Mouse (Mus musculus): ENCODE results near the gene Gzmn. TPM values are rescaled to one million over a fixed set of nuclear protein-coding genes. Genes with fewer than 3 reads are reported as not detected.
"Not testable (repeated sequence)": the region's sequence is repeated elsewhere in the genome, so short reads cannot be mapped to it uniquely, and the experiment has no call there.

The Gzmn gene
- total and polyA plus RNA-seq, 3 experiments = not detected

- Histone ChIP-seq H3K27me3 (replicated peaks) (peaks cover 14% of the 10 kb centered on the region), H3K9ac (ENCODE audit: insufficient read depth, low read depth) (no peak overlapping the region), H3K9me3 (replicated peaks; ENCODE audit: low read length) (no peaks in the 10 kb centered on the region), H3K4me3 (replicated peaks in 1 of 3; ENCODE audit: low read depth in 2 of 3, low read length in 2 of 3, poor library complexity in 1 of 3) (no peak overlapping the region), H3K27ac (ENCODE audit: insufficient read depth, low read depth) (no peak overlapping the region), H3K4me1 (ENCODE audit: control insufficient read depth in 1 of 2, insufficient read depth in 2 of 2) (no peaks in the 10 kb centered on the region), H3K36me3 (replicated peaks in 1 of 2; ENCODE audit: control insufficient read depth in 1 of 2, insufficient read depth in 1 of 2, low read length in 1 of 2) (no peaks in the 10 kb centered on the region), H3K79me2 (replicated peaks; ENCODE audit: control insufficient read depth, extremely low read depth, insufficient read depth, poor library complexity, severe bottlenecking) (no peaks in the 10 kb centered on the region), H3K4me2 (ENCODE audit: insufficient read depth, low read depth, poor library complexity, severe bottlenecking) (no peak overlapping the region)
- in situ Hi-C loops (cut with MboI; ENCODE audit: low pct_ligation_motif_present, low pct_unique_long_range_greater_than_20kb, low sequenced_read_pairs) (no loop called here), dilution Hi-C loops (cut with MboI; ENCODE audit: extremely low pct_ligation_motif_present, extremely low pct_unique_long_range_greater_than_20kb, low sequenced_read_pairs) (no loop called here)
- no peak for TF ChIP-seq CTCF (conservative IDR thresholded peaks at IDR 0.05 in 1 of 2, IDR thresholded peaks at IDR 0.05 in 1 of 2; ENCODE audit: low read depth in 2 of 2, low read length in 2 of 2)
- TF ChIP-seq E2F4 (IDR thresholded peaks at IDR 0.05; ENCODE audit: insufficient replicate concordance, low read depth, low read length) = no peak
- TF ChIP-seq RCOR1 (conservative IDR thresholded peaks at IDR 0.05; ENCODE audit: low read depth, low read length) = no peak
- no peak for TF ChIP-seq MAFK (IDR thresholded peaks at IDR 0.05; ENCODE audit: insufficient replicate concordance, low read length)
- TF ChIP-seq NELFE (IDR thresholded peaks at IDR 0.05; ENCODE audit: low read depth, low read length) = no peak
- DNase-seq (ENCODE audit: extremely low read depth) = no peak
Measured at GRCm38 (mm10) chr14:56168009-56168408, 6.4 kb downstream of the Gzmn start.

- no peak for TF ChIP-seq KAT2A (IDR thresholded peaks at IDR 0.05; ENCODE audit: insufficient replicate concordance, low read length)
- TF ChIP-seq RCOR1 (conservative IDR thresholded peaks at IDR 0.05; ENCODE audit: low read depth, low read length) = no peak
- no peak for TF ChIP-seq MXI1 (IDR thresholded peaks at IDR 0.05; ENCODE audit: low read depth, low read length)
- TF ChIP-seq PAX5 (IDR thresholded peaks at IDR 0.05; ENCODE audit: low read length) = no peak
- no peak for TF ChIP-seq MYC (IDR thresholded peaks at IDR 0.05; ENCODE audit: low read depth, low read length)
- TF ChIP-seq HCFC1 (IDR thresholded peaks at IDR 0.05; ENCODE audit: low read depth, low read length) = no peak
- no peak for TF ChIP-seq MAZ (IDR thresholded peaks at IDR 0.05; ENCODE audit: low read depth, low read length)
- no peak for TF ChIP-seq BHLHE40 (IDR thresholded peaks at IDR 0.05; ENCODE audit: low read depth, low read length)
- TF ChIP-seq SIN3A (IDR thresholded peaks at IDR 0.05; ENCODE audit: low read length) = no peak
Measured at GRCm38 (mm10) chr14:56162109-56162508, 12.3 kb downstream of the Gzmn start.

GRCm38 (mm10) chr14:56159479-56159878, 14.9 kb downstream of the Gzmn start, which contains the start of gene Gzmg:
Gzmg (minus strand) TSS chr14:56159579.
- H3K36me3 ChIP-seq (replicated peaks in 1 of 2; ENCODE audit: control insufficient read depth in 1 of 2, insufficient read depth in 1 of 2, low read length in 1 of 2); H3K9me3 ChIP-seq (replicated peaks; ENCODE audit: low read length); H3K4me3 ChIP-seq (replicated peaks in 1 of 3; ENCODE audit: low read depth in 2 of 3, low read length in 2 of 3, poor library complexity in 1 of 3); H3K27ac ChIP-seq (ENCODE audit: insufficient read depth, low read depth); DNase-seq (ENCODE audit: extremely low read depth); H3K79me2 ChIP-seq (replicated peaks; ENCODE audit: control insufficient read depth, extremely low read depth, insufficient read depth, poor library complexity, severe bottlenecking); H3K4me1 ChIP-seq (ENCODE audit: control insufficient read depth in 1 of 2, insufficient read depth in 2 of 2); H3K4me2 ChIP-seq (ENCODE audit: insufficient read depth, low read depth, poor library complexity, severe bottlenecking); in situ Hi-C loops (cut with MboI; ENCODE audit: low pct_ligation_motif_present, low pct_unique_long_range_greater_than_20kb, low sequenced_read_pairs); H3K9ac ChIP-seq (ENCODE audit: insufficient read depth, low read depth); dilution Hi-C loops (cut with MboI; ENCODE audit: extremely low pct_ligation_motif_present, extremely low pct_unique_long_range_greater_than_20kb, low sequenced_read_pairs): not testable (repeated sequence)
- H3K27me3 ChIP-seq (replicated peaks) = peaks cover 25% of the 10 kb centered on the region

More at GRCm38 (mm10) chr14:56162109-56162508, 12.3 kb downstream of the Gzmn start:
- Histone ChIP-seq H3K79me2 (replicated peaks; ENCODE audit: control insufficient read depth, extremely low read depth, insufficient read depth, poor library complexity, severe bottlenecking) (no peaks in the 10 kb centered on the region), H3K27me3 (replicated peaks) (peaks cover 22% of the 10 kb centered on the region), H3K27ac (ENCODE audit: insufficient read depth, low read depth) (no peak overlapping the region), H3K4me1 (ENCODE audit: control insufficient read depth in 1 of 2, insufficient read depth in 2 of 2) (no peaks in the 10 kb centered on the region), H3K9me3 (replicated peaks; ENCODE audit: low read length) (no peaks in the 10 kb centered on the region), H3K9ac (ENCODE audit: insufficient read depth, low read depth) (no peak overlapping the region), H3K4me2 (ENCODE audit: insufficient read depth, low read depth, poor library complexity, severe bottlenecking) (no peak overlapping the region), H3K36me3 (replicated peaks in 1 of 2; ENCODE audit: control insufficient read depth in 1 of 2, insufficient read depth in 1 of 2, low read length in 1 of 2) (no peaks in the 10 kb centered on the region), H3K4me3 (replicated peaks in 1 of 3; ENCODE audit: low read depth in 2 of 3, low read length in 2 of 3, poor library complexity in 1 of 3) (no peak overlapping the region)
- dilution Hi-C loops (cut with MboI; ENCODE audit: extremely low pct_ligation_motif_present, extremely low pct_unique_long_range_greater_than_20kb, low sequenced_read_pairs) = no loop called here
- in situ Hi-C loops (cut with MboI; ENCODE audit: low pct_ligation_motif_present, low pct_unique_long_range_greater_than_20kb, low sequenced_read_pairs) = no loop called here
- DNase-seq (ENCODE audit: extremely low read depth) = no peak

All from CH12.LX (cell line).